Mouse (Mus musculus): Measurements from ENCODE around the gene Raf1. TPM values are rescaled to one million over a fixed set of nuclear protein-coding genes. Genes with fewer than 3 reads are reported as not detected.
A peak's percentile ranks its signal among the peaks of the same experiment; 100 is the strongest.

Gene Raf1
- polyA plus RNA-seq, 1 experiment from 2014 or later = 109 TPM

GRCm38 (mm10) chr6:115696707-115697215 is 20.3 kb upstream of the Raf1 start:
- no peaks in the 10 kb centered on the region for H3K9me3 ChIP-seq (replicated peaks)
- H3K27ac ChIP-seq (ENCODE audit: poor library complexity, severe bottlenecking) = no peak overlapping the region
- no peak overlapping the region for H3K9ac ChIP-seq
- ATAC-seq (ENCODE audit: insufficient number of reproducible peaks, low FRiP score) = no peak
- no peaks in the 10 kb centered on the region for H3K36me3 ChIP-seq
- no peaks in the 10 kb centered on the region for H3K27me3 ChIP-seq (replicated peaks)
- H3K4me3 ChIP-seq = no peak overlapping the region
- H3K4me1 ChIP-seq (replicated peaks) = peaks cover 30% of the 10 kb centered on the region
- WGBS = 77% methylated on average over 7 of the region's 7 CpGs
- no peak overlapping the region for H3K4me2 ChIP-seq

GRCm38 (mm10) chr6:115695124-115695523 is 18.7 kb upstream of the Raf1 start:
- ATAC-seq (ENCODE audit: insufficient number of reproducible peaks, low FRiP score) = peak; percentile 87
- Histone ChIP-seq H3K4me3 (no peak overlapping the region), H3K4me2 (peak overlapping the region; percentile 51; the same call in 1 of the 2 replicates), H3K4me1 (replicated peaks) (peaks cover 30% of the 10 kb centered on the region), H3K36me3 (no peaks in the 10 kb centered on the region), H3K9ac (peak overlapping the region; percentile 68), H3K27ac (ENCODE audit: poor library complexity, severe bottlenecking) (peak overlapping the region; percentile 98), H3K27me3 (replicated peaks) (no peaks in the 10 kb centered on the region), H3K9me3 (replicated peaks) (no peaks in the 10 kb centered on the region)
- WGBS = 19% methylated on average over 7 of the region's 7 CpGs

GRCm38 (mm10) chr6:115694441-115694842 is 18.0 kb upstream of the Raf1 start:
- peak overlapping the region; percentile 61 for H3K9ac ChIP-seq
- H3K9me3 ChIP-seq (replicated peaks) = no peaks in the 10 kb centered on the region
- no peak; the same call in 1 of the 2 replicates for ATAC-seq (ENCODE audit: insufficient number of reproducible peaks, low FRiP score)
- peak overlapping the region; percentile 98 for H3K27ac ChIP-seq (ENCODE audit: poor library complexity, severe bottlenecking)
- 30% methylated on average over 9 of the region's 9 CpGs for WGBS
- no peaks in the 10 kb centered on the region for H3K27me3 ChIP-seq (replicated peaks)
- H3K4me2 ChIP-seq = peak overlapping the region; percentile 51
- peaks cover 30% of the 10 kb centered on the region for H3K4me1 ChIP-seq (replicated peaks)
- H3K4me3 ChIP-seq = no peak overlapping the region
- H3K36me3 ChIP-seq = no peaks in the 10 kb centered on the region

GRCm38 (mm10) chr6:115692963-115693730 is 16.7 kb upstream of the Raf1 start:
- WGBS = 70% methylated on average over 5 of the region's 5 CpGs
- no peak for ATAC-seq (ENCODE audit: insufficient number of reproducible peaks, low FRiP score)

GRCm38 (mm10) chr6:115692163-115692950 is 15.9 kb upstream of the Raf1 start:
- H3K27me3 ChIP-seq (replicated peaks) = no peaks in the 10 kb centered on the region
- WGBS = 50% methylated on average over 9 of the region's 9 CpGs
- no peaks in the 10 kb centered on the region for H3K36me3 ChIP-seq
- H3K9ac ChIP-seq = no peak overlapping the region
- no peaks in the 10 kb centered on the region for H3K9me3 ChIP-seq (replicated peaks)
- H3K4me1 ChIP-seq (replicated peaks) = peaks cover 21% of the 10 kb centered on the region
- peak overlapping the region; percentile 39 for H3K27ac ChIP-seq (ENCODE audit: poor library complexity, severe bottlenecking)
- no peak overlapping the region for H3K4me3 ChIP-seq
- no peak for ATAC-seq (ENCODE audit: insufficient number of reproducible peaks, low FRiP score)
- H3K4me2 ChIP-seq = no peak overlapping the region

More at GRCm38 (mm10) chr6:115692963-115693730, 16.7 kb upstream of the Raf1 start:
- Histone ChIP-seq H3K9me3 (replicated peaks) (no peaks in the 10 kb centered on the region), H3K4me3 (no peak overlapping the region), H3K27ac (ENCODE audit: poor library complexity, severe bottlenecking) (peak overlapping the region; percentile 39), H3K27me3 (replicated peaks) (no peaks in the 10 kb centered on the region), H3K4me1 (replicated peaks) (peaks cover 29% of the 10 kb centered on the region), H3K36me3 (no peaks in the 10 kb centered on the region), H3K4me2 (no peak overlapping the region), H3K9ac (no peak overlapping the region)

- no peak overlapping the region for H3K9ac ChIP-seq
- no peaks in the 10 kb centered on the region for H3K36me3 ChIP-seq
- no peak for ATAC-seq (ENCODE audit: insufficient number of reproducible peaks, low FRiP score)
- H3K4me1 ChIP-seq (replicated peaks) = peaks cover 4% of the 10 kb centered on the region
- 77% methylated on average over 4 of the region's 4 CpGs for WGBS
- H3K4me2 ChIP-seq = no peak overlapping the region
- no peak overlapping the region for H3K4me3 ChIP-seq
- H3K27me3 ChIP-seq (replicated peaks) = no peaks in the 10 kb centered on the region
- H3K9me3 ChIP-seq (replicated peaks) = peaks cover 8% of the 10 kb centered on the region
- no peak overlapping the region for H3K27ac ChIP-seq (ENCODE audit: poor library complexity, severe bottlenecking)
Observed at GRCm38 (mm10) chr6:115690105-115690504, 13.7 kb upstream of the Raf1 start.

GRCm38 (mm10) chr6:115688589-115688988 is 12.2 kb upstream of the Raf1 start:
- WGBS = 66% methylated on average over 4 of the region's 4 CpGs
- ATAC-seq (ENCODE audit: insufficient number of reproducible peaks, low FRiP score) = no peak
- H3K9ac ChIP-seq = no peak overlapping the region

GRCm38 (mm10) chr6:115687753-115688152 is 11.3 kb upstream of the Raf1 start:
- Histone ChIP-seq H3K36me3 (no peaks in the 10 kb centered on the region), H3K4me1 (replicated peaks) (no peaks in the 10 kb centered on the region), H3K9me3 (replicated peaks) (peaks cover 11% of the 10 kb centered on the region), H3K4me3 (no peak overlapping the region), H3K27ac (ENCODE audit: poor library complexity, severe bottlenecking) (no peak overlapping the region), H3K9ac (no peak overlapping the region), H3K27me3 (replicated peaks) (no peaks in the 10 kb centered on the region), H3K4me2 (no peak overlapping the region)
- WGBS = 66% methylated on average over 3 of the region's 3 CpGs
- ATAC-seq (ENCODE audit: insufficient number of reproducible peaks, low FRiP score) = no peak

More at GRCm38 (mm10) chr6:115688589-115688988, 12.2 kb upstream of the Raf1 start:
- Histone ChIP-seq H3K27me3 (replicated peaks) (no peaks in the 10 kb centered on the region), H3K9me3 (replicated peaks) (peaks cover 11% of the 10 kb centered on the region), H3K4me1 (replicated peaks) (no peaks in the 10 kb centered on the region), H3K27ac (ENCODE audit: poor library complexity, severe bottlenecking) (no peak overlapping the region), H3K4me2 (no peak overlapping the region), H3K36me3 (no peaks in the 10 kb centered on the region), H3K4me3 (no peak overlapping the region)

GRCm38 (mm10) chr6:115684851-115685646 is 8.6 kb upstream of the Raf1 start:
- no peak overlapping the region for H3K27ac ChIP-seq (ENCODE audit: poor library complexity, severe bottlenecking)
- no peak for ATAC-seq (ENCODE audit: insufficient number of reproducible peaks, low FRiP score)
- H3K4me3 ChIP-seq = no peak overlapping the region
- H3K27me3 ChIP-seq (replicated peaks) = no peaks in the 10 kb centered on the region
- 0 out of 2 replicates have a peak, but pooled peaks cover 9% of the 10 kb centered on the region for H3K4me1 ChIP-seq (replicated peaks)
- 46% methylated on average over 11 of the region's 11 CpGs for WGBS
- H3K9me3 ChIP-seq (replicated peaks) = peaks cover 11% of the 10 kb centered on the region
- 0 out of 2 replicates have a peak overlapping the region, but pooled peaks have one; percentile 1 for H3K4me2 ChIP-seq
- H3K36me3 ChIP-seq = no peaks in the 10 kb centered on the region
- H3K9ac ChIP-seq = no peak overlapping the region

- Histone ChIP-seq H3K9me3 (replicated peaks) (peaks cover 11% of the 10 kb centered on the region), H3K27ac (ENCODE audit: poor library complexity, severe bottlenecking) (no peak overlapping the region), H3K36me3 (no peaks in the 10 kb centered on the region), H3K27me3 (replicated peaks) (no peaks in the 10 kb centered on the region), H3K4me1 (replicated peaks) (0 out of 2 replicates have a peak, but pooled peaks cover 9% of the 10 kb centered on the region), H3K4me3 (no peak overlapping the region), H3K9ac (no peak overlapping the region), H3K4me2 (no peak overlapping the region)
- 94% methylated on average over 2 of the region's 2 CpGs for WGBS
- ATAC-seq (ENCODE audit: insufficient number of reproducible peaks, low FRiP score) = no peak
Observed at GRCm38 (mm10) chr6:115684271-115684670, 7.8 kb upstream of the Raf1 start.

Data from heart, embryonic 12.5 days (tissue).